Mouse (Mus musculus) urinary bladder, adult 18-20 months (tissue): ENCODE data around the gene Dlg1.

ENCODE experiments used
- DNase-seq, 2 experiments: peaks; one replicate each; pipeline ENCODE4 v3.0.0; 2022; ENCODE audit warnings: low spot score in 2 of 2, mixed read lengths in 2 of 2

Dlg1 gene

DNA sequence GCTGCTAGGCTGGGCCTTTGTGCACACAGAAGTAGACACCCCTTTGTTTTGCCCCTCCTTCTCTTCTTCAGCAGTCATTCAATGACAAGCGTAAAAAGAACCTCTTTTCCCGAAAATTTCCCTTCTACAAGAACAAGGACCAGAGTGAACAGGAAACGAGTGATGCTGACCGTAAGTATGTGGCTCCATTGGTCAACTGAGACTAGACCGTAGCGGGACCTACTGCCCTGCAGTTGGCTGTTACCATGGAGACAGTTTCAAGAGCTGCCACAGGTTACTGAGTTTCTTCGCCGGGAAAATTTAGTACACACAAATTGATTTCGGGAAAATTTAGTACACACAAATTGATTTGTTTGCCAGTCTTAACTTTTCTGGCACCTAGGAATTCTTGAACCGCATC lies 183.5 kb downstream of the Dlg1 start:
- DNase-seq = no peak

GRCm38 (mm10) chr16:31863920-31864319 lies 200.7 kb downstream of the Dlg1 start:
- DNase-seq = no peak

DNA sequence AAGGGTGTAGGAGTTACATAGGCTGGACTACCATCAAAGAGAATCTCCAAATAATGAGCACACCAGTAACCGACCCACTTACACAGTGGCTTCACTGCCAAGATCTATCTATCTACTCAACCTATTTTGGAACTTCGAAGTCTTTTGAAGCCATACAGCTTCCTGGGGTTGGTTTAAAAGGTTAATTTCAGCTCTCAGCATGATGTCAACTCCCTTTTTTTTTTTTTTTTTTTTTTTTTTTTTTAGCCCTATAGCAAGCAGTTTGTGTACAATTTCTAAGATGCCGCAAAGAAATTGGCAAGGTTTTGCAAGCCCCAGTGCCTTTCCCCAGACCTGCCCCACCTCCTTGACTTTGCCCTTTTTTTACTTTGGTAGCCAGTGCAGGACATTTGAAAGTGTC lies 202.0 kb downstream of the Dlg1 start:
- DNase-seq = no peak

GRCm38 (mm10) chr16:31866911-31867310 lies 203.7 kb downstream of the Dlg1 start:
- DNase-seq = no peak

GRCm38 (mm10) chr16:31867736-31868135 lies 204.5 kb downstream of the Dlg1 start:
- no peak for DNase-seq

DNA sequence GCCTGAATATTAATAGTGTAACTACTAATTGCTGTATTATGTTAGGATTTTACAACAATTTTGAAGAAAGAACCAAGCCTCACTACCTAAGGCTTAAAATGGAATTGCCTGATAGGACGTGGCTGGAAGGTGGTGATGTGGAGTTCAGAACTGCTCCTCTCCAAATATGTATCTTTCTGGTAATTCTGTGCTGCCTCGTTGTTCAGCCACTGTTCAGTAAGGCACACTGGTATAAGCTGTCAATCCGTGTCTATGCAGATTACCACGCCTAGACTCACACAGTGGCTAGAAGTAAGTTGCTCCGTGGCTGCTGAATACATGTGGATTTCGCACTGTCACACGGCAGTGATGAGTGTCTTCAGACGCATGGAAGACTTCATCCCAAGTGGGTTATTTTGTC lies 210.5 kb downstream of the Dlg1 start:
- no peak for DNase-seq

DNA sequence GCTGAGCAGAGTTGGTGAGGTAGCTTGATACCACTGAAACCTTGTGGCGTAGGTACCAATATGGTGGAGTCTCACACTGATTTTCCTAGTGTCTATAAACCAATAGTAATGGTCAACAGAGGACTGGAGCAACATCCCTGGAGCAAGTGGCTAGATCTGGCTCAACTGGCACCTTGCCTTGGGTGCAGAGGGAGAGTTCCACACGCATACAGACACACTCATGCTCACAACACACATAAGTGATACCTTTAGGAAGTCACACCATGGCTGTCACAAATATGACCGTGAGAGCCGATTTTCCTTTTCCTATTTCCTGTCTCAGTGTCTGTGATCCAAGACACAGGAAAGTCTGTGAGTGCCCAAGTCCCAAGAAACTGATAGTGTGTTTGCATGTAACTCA lies 212.1 kb downstream of the Dlg1 start:
- DNase-seq = no peak

GRCm38 (mm10) chr16:31876386-31876785 lies 213.1 kb downstream of the Dlg1 start:
- DNase-seq = no peak

GRCm38 (mm10) chr16:31878052-31878451 lies 214.8 kb downstream of the Dlg1 start:
- DNase-seq = no peak

DNA sequence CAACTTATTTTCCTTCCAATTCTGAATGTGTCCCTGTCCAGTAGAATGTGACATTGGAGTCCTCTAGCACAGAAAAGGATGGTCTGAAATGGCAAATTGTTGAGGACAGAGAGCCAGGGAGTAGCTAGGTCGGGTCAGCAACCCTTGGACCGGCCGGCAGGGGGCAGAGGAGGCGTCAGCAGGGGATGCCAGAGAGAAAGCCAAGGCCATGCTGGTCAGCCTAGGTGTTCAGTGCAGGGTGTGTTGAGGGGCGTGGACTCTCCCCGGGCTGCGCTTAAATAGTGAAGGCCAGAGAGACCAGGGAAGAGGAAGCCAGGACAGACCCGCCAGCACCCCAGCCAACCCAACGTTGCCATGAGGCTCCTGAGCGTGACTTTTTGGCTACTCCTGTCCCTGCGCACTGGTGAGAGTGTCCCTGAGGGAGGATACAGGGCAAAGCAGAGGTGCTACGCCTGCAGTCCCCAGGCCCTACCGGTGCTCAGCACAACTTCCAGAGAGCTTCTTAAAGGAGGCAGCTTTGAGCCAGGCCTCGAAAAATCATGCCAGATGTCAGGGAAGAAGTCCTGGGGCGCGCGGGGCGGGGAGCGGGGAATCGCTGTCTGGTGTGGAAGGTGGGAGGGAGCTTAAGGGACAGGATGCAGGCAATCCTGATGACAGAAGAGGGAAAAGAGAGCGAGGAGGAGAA lies 215.5 kb downstream of the Dlg1 start, which contains the start of gene Meltf:
Gene Meltf, plus strand, starts transcription at position 238 of the 685 bp plus-strand sequence.
- peak; percentile 53 to 71 for DNase-seq

DNA sequence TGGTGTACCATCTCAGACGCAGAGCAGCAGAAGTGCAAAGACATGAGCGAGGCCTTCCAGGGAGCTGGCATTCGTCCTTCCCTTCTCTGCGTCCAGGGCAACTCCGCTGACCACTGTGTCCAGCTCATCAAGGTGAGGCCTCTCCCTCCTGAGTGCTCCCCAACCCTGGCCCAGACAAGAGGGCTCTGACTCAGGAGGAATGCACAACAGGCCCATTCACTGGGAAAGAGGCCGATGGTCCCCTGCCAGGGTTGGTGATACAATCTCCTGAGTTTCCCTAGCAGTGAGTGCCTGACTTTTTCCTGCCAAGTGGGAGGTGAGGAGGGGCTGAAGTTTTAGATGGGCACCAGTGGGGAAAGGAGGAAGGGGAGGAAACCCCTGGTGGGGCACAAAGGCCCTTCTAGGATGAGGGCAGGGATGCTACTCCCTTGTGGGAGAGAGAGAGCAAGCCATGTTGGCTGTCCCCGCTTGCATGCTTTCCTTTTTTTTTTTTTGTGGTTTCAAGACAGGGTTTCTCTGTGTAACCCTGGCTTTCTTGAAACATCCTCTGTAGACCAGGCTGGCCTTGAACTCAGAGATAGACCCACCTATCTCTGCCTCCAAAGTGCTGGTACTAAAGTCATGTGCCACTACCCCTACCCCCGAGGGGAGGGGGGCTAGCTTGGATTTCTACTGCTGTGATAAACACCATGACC lies 217.1 kb downstream of the Dlg1 start:
- no peak for DNase-seq

- DNase-seq = no peak
These were observed 219.2 kb downstream of the Dlg1 start for GRCm38 (mm10) chr16:31882381-31882908.

DNA sequence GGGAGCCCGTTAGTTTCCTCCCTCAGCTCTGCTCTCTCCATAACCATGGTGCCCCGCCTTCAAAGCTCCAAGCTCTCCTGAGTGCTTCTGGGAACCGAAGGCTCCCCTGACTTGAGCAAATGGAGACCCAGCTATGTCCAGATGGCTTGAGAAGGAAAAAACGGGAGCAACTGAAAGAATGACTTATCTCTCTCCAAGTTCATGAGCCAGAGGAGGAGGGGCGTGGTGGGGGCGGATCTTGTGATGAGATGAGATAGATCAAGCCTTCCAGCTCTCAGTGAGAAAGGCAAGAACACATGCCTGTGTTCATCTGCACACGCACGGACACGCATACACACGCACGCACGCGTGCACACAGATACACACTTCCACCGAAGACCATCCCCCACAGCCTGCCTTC lies 220.1 kb downstream of the Dlg1 start:
- DNase-seq = no peak

DNA sequence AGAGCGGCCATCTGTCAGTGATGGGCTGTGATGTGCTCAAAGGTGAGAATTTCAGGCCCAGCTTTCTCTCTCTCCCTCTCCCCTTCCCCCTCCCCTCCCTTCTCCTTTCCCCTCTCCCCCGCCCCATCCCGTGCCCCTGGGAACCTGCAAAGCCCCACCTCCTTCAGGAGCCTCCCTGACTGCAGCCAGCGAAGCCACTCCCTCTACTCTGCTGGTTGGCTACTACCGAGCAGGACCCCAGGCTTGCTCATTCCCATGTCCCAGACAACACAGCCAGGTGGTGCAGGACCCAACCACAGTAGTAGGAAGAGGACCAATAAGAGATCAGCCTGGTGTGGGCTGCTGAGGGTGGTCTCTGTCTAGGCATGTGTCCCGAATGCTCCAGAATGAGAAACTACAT lies 220.7 kb downstream of the Dlg1 start:
- DNase-seq = no peak

GRCm38 (mm10) chr16:31890907-31891306 lies 227.7 kb downstream of the Dlg1 start:
- no peak for DNase-seq

DNA sequence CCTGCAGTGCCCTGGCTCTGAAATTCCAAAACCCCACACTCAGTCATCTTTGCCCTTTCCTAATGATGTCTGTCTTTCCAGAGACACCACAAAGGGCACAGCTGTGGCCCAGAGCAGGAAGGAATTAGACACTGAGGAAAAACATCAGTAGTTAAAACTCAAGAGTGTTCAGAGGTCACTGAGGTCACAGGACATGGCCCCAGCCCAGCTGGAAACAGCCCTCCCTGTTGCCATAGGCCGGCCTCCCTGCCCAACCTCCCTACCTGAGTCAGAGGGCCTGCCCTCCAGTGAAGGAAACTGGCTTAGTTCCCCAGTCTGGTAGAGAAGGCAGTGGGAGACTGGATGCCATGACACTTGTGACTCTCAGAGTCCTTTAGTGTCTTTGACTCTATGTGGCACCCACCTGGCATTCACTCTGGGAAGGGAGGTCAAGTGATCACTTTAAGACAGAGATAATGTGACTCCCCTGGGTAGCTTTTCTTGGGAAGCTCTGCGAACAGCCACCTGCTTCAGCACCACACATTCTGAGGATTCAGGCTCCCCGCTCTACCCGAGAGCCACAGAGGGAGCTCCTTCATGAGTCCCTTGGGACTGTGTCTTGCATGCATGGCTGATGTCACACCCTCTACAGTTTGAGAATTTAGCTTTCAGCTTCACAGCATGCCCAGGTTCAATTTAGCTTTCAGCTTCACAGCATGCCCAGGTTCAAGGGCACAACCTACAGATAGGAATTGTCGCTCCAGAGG lies 230.3 kb downstream of the Dlg1 start:
- DNase-seq = no peak

- no peak for DNase-seq
These were observed 233.9 kb downstream of the Dlg1 start for GRCm38 (mm10) chr16:31896971-31897774.

- no peak for DNase-seq
These were observed 235.5 kb downstream of the Dlg1 start for GRCm38 (mm10) chr16:31898546-31899326.

DNA sequence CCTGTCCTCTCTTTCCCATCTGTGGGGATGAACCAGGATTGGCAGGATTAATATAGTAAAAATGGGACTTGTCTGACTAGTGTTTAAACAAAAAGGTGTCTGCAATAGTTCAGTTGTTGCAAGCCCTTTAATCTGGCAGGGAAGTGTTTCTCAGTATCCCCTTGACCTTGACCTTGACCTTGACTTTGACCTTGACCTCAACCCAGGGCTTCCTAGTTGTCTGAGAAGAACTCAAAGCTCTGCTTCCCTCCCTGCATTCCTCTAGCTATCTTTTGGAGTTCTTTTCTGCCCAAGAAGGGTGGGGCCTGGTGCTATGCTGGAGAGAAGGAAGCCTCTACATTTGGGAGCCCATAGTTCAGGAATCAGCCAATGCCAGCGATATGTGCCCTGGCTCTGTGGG lies 238.6 kb downstream of the Dlg1 start:
- DNase-seq = no peak

DNA sequence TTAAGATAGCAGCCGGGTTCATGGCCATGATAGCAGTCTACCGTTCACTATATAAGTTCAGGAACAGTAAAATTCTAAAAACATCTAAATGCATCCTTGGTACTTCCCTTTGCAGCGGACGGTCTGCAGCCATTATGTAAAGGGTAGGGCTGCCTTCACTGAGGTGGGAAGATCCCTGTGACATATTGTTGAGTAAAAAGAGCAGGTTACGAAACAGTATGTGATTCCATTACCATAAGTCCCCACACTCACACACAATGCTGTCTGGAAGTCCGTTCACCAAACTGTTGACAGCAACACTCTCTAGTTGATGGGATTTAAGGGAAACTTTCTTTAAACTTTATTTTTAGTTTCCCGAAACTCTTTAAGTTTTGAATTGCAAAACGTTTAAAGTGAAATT lies 240.0 kb downstream of the Dlg1 start:
- DNase-seq = no peak

DNA sequence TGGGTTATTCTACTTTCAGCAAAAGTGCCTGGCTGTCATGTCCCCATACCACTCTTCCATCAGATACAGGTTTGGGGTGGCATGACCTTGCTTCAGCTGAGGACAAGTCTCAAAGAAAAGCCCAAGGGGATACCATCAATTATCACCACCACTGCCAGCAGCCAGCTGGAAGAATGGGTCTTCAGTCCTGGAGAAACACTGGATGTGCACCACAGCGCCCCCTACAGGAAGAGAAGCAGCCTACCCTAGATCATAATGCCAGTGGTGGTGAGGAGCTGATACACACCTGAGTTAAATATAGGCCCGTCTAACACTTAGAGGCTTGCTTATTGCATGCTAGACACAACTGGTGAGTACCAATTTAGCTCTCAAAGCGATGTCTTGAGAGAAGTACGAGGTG lies 242.1 kb downstream of the Dlg1 start:
- no peak for DNase-seq
